Mouse (Mus musculus): Measurements from ENCODE around the gene Cldn18.

Cldn18 gene

DNA sequence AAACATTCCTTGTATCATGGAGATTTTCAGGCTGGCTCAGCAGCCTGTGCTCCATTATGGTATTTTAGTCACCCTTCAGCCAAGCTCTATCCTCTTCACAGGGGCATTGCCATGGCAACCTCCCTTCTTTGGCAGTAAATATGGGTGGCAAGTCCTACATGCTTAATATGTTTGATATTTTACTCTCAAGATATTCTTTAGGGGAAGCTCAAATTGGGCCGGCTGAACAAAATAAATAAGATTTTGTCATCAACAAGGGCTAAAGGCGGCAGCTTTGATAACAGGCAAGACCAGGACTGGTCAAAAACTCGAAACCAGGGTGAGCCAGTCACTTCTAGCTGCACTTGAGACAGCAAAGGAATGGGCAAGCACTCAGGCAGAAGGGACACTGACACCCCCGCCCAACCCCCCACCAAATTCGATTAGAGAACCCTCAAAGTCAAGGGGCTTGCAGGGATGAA lies 32.0 kb downstream of the Cldn18 start:
- DNase-seq (ENCODE audit: low spot score in 2 of 2): no peak

DNA sequence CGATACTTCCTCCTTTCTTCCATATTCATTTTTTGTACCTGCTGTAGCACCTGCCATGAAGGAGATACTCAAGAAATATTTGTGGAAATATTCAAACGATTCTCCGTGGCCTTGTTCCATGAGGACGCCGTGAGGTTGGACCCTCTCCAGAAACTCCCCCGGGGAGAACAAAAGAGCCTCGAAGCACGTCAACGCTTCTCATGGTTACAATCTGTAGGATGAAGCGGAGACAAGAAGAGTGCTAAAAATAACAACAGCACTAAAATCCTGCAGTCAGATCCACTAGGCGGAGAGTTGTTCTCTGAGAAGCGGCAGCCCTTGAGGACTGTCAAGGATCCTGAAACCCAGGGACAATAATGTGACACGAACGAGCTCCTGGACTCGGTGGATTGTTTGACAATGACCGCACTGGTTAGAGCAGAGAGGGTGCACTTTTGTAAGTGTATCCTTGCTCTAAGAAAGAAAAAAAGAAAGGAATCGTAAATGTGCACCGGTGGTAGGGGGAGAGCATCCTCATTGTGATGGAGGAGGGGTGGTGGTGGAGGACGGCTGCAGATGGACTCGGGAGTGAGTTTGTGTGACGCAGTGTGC lies 35.0 kb downstream of the Cldn18 start:
- DNase-seq (ENCODE audit: low spot score in 2 of 2): peak; percentile 31 to 32

DNA sequence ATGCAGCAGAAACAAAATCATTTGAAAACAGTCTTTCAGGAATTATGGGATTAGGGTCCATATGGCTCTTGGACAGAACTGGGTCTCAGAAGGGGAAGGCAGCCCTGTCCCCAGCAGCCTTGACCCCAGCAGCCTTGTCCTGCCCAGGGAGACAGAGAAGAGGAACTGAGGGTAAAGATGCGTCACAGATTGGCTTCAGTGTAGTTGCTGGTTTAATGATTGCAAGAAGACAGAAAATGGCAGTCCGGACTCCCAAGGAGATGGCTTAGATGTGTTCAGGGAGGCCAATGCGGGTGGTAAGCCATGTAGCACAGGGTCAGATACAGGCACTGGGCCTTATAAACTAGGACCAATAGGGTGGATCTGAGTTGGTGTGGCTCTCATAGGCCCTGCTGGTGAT lies 41.4 kb downstream of the Cldn18 start:
- DNase-seq (ENCODE audit: low spot score in 2 of 2): no peak

DNA sequence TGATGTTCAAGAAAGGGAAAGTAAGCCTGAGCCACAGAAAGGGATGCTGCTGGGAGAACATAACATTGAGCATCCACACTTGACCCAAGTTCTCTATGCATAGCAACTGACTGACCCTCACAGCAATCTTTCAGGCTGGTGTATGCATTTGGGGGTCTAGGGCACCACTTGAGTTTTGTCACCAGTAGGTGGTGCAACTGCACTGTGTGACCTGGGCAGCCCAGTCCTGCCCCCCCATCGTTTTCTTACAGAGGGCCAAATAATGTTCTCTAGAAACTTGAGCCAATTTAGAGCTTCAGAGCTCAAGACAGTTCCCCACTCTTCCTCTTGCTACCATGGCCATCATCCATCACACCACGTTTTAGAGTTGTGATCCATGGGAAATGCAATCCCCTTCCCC lies 45.5 kb downstream of the Cldn18 start:
- DNase-seq (ENCODE audit: low spot score in 2 of 2): no peak

DNA sequence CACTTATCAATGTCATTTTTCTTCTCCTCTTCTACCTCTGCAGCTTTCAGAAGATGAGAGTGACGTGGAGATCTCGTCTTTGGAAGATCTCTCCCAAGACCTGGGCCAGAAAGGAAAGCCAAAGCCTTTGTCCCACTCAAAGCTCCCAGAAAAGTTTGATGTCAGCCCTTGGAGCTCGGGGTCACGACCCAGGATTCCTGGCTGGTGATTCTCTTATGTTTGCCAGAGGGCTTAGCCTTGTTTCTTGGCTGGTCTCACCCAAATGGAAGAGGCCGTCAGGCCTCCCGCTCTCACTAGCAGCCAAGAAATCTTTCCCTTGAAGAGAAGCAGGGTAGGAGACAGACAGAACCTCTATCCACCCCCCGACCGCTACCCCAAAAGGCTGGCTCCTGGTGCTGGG lies 49.5 kb downstream of the Cldn18 start:
- no peak for DNase-seq (ENCODE audit: low spot score in 2 of 2)

DNA sequence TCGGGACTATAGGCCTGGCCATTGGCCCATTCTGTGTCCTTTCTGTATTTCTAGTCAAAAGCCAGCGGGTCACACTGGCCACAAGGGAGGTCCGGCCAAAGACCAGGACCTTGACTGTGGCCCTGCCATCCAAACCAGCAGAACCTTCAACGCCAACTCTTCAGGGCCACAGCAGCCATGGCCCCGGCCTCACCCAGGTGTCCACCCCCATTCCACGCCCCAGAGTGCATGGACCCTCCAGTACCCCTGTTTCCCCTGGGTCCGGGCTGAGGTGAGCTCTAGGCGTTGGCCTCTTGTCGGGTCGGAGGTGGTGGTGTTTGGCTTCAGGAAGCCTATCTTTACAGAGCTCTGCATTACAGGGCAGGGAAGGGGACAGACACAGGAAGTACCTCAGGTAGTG lies 54.2 kb downstream of the Cldn18 start:
- DNase-seq (ENCODE audit: low spot score in 2 of 2): no peak

DNA sequence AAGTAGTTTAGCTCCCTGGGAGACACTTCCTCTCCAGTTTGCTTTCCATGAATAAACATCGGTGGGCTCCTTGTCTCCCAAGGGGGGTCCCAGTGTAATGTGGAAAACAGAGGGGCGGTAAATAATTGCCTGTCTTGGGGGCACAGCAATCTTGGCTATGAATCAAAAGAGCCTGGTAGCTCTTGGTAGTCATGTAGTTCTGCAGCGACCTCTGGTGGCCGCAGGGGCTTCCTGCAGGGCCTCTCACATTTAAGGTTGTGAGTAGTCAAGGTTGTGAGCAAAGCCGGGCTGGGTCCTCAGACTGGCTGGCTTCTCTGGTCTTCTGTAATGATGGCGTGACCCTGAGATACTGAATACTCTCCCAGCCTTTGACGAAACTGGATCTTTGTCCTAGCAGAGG lies 54.7 kb downstream of the Cldn18 start:
- DNase-seq (ENCODE audit: low spot score in 2 of 2): peak; percentile 29 to 64

DNA sequence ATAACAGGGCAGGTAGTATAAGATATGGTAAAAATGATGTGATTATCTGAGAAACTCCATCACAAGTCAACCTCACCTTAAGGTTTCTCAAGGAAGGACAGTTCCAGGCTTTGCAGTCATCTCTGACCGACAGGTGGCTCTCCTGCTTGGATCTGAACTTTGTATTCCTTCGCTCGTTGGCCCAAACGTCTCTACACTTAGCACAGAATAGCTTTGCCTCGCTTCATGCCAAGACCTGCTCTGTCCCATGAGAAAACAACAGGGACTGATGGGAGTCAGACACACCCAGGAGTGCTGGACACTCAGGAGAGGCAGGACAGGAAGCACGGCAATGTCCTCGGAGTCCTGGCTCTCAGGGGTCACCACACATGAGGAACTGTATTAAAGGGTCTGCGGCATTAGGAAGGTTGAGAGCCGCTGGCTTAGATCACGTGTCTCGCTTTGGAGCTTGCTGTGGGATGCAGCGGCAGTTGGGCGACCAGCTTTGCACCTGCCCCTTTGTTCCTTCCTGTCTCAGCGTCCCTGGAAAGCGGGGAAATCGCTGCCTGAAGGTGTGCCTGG lies 55.4 kb downstream of the Cldn18 start:
- no peak for DNase-seq (ENCODE audit: low spot score in 2 of 2)

DNA sequence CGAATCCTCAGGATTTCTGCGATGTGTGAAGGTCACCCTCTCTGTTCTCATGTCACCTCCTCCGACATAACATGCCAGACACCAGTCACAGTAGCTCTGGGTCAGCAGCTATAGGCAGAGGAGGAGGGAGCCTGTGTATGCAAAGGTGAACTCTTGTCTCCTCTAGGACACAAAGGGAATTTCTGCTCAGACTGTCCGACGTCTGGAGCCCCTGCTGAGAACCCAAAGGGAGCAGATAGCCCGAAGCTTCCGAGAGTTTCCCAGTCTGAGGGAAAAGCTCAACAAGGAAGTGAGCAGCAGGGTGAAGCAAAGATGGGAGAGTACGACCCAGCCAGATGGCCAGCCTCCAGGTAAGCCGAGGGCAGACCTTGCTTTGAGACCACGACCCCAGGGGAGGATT lies 56.3 kb downstream of the Cldn18 start:
- no peak for DNase-seq (ENCODE audit: low spot score in 2 of 2)

DNA sequence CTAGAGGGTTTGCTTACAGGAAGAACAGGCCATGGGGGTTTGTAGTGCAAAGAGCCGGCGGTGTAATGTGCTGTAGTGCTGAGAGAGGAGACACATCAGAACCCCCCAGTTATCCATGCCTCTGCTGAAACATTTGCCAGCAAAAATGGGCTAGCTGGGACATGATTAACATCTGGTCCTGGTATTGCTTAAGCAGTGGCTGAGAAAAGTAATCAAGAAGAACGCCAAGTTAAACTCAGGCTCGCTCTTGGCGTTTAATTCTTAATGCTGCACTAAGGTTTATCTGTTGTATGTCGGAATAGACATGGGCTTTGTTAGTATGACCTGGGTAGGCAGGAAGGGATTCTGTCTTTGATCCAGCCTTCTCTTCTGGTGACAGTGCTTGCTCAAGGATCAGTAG lies 71.0 kb downstream of the Cldn18 start:
- no peak for DNase-seq (ENCODE audit: low spot score in 2 of 2)

DNA sequence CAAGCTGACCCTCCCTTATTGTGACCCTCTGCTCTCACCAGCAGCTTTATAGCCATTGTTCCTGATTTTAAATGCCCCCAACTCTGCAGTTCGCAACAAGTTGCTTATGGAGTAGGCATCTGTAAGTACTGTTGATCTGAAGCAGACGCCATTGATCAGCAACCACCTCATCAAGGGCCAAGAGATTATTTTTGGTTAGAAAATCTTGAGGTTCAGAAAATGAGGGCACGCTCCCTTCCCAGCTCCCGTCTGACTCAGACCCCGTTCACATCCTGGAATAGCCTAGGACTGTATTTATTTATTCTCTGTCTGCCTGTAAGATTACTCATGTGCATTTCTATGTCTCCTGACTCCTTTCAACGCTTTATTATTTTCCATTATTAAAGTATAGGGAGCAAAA lies 71.7 kb downstream of the Cldn18 start:
- no peak for DNase-seq (ENCODE audit: low spot score in 2 of 2)

DNA sequence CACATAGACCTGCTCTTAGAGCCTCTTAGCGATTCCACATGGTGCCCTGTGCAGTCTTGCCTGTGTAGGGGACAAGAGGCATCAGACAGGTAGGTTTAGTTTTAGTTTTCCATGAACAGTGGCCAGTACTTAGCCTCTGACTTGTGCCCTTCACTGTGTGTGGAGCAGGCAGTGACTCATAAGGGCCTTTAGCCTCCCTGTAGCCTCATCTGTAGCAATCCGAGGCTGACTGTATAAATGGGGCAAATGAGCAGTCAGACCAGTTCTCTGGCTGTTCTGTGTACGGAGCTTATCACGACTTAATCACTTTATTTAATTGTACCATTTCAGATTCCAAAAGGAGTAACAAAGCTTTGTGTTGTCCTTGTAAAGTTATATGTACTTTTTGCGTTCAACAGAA lies 77.1 kb downstream of the Cldn18 start:
- no peak for DNase-seq (ENCODE audit: low spot score in 2 of 2)

Measured in frontal cortex, postnatal 14 days (tissue).